Mouse (Mus musculus): ENCODE measurements around the gene Calm1. TPM values are rescaled to one million over a fixed set of nuclear protein-coding genes. Genes with fewer than 3 reads are reported as not detected.
"Not testable (repeated sequence)": the region's sequence is repeated elsewhere in the genome, so short reads cannot be mapped to it uniquely, and the experiment has no call there.

Calm1 gene
- total RNA-seq, 2 experiments from 2014 or later = 167 to 549 TPM

DNA sequence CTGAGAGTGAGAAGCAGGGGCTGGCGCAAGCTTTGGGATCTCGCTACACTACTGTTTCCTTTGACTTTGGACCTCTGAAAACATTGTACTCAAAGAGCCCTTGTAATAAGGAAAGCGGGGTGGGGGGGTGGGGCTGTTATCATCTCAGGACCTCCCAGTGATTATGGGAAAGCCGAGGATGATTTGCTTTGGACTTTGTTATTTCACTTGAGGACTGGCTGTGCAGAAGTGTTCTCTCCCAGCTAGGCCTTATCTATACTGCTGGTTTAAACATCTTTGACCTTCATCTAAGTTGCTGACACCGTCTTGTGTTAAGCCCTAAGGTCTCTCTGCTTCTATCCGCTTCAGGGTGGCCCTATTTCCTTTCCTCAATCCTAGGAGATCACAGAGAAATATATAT lies 8.4 kb upstream of the Calm1 start:
- ATAC-seq (replicated peaks; ENCODE audit: poor library complexity, severe bottlenecking) = no peak

- ATAC-seq (replicated peaks; ENCODE audit: poor library complexity, severe bottlenecking) = peak; percentile 87
These were observed 5.1 kb upstream of the Calm1 start for GRCm38 (mm10) chr12:100194181-100194580.

DNA sequence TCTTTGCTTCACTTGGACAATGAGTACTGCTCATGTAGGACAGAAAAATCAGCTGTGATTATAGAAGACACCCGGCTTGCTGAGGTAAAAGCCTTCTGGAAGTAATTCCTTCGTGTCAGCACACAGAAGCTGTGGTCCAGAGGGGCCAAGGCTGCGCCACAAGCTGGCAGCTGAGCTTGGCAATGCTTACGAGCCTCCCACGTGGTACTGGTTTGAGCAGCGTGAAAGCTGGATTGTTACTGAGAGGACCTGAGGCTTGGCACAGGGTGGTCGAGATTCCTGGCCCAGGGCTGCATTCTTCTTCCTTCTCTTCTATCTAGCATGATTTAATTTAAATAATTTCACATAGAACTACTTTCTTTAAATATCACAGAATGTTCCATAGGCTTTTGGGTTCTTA lies 2.4 kb upstream of the Calm1 start:
- no peak for ATAC-seq (replicated peaks; ENCODE audit: poor library complexity, severe bottlenecking)

DNA sequence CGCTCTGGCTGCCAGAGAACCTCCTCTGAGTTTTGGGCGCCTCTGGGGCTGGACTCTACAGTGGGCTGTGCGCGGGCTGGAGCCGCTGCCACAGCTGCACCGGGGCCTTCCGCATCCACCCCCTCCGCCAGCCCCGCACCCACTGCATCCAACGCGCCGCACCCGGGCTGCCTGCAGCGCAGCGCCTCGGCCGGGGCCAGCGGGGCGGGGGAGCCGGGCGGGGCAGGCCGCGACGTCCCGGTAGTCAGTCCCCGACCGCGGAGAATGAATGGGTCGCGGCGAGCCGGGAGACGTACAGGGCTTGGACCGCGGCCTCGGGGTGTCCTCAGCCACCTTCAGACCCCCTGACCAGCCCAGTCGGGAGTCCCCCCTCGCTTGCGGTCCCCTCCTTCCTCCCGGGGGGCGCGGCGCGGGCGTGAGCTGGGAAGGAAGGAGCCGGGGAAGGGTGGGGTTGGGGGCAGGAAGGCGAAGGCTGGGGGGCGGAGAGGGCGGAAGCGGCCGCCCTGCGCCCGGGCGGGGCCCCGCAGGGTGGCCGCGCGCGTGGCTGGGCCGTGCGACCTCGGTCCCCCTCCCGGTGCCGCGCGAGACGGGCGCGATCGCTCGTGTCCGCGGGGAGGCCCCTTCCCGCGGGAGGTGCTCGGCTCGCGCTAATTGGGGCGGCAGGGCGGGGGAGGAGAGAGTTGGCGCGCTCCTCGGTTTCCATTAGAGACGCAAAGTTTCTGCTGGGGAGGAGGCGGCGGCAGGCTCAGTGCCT lies 833 bp downstream of the Calm1 start:
- peak; percentile 21 for ATAC-seq (replicated peaks; ENCODE audit: poor library complexity, severe bottlenecking)

DNA sequence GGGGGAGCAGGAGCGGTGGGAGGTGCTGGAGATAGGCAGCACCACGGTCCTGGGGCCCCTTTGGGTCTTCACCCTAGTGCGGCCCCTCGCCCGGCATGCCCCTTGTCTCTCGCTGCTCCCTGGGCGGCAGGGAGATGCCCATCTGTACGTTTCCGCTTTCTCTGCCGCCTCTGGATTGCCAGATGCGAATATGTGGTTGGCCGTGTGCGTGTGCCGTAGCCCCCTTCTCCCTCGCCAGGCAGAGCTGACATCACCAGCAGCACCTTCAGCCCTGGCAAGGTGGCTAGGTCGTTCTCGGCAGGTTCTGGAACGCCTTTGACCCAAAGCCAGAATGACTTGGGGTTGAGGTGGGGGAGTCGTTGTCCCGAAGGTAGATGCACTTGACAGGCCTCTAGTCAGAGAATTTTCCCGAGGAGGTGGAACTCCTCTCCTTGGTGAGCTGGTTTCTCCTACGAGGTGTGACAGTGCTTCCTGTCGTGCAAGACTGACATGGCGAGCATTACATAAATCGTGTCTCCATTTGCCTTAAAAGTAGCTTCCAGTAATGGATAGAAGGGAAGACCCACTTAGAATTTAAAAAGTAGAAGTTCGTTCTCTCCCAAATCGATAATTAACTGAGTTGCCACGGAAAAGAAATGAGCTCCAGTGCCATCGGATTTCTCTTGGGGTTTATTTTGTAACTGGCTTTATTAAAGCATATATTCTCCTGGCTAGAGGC lies 1.6 kb downstream of the Calm1 start:
- peak; percentile 36 for ATAC-seq (replicated peaks; ENCODE audit: poor library complexity, severe bottlenecking)

- no peak for ATAC-seq (replicated peaks; ENCODE audit: poor library complexity, severe bottlenecking)
These were observed 2.1 kb downstream of the Calm1 start for GRCm38 (mm10) chr12:100201363-100201711.

DNA sequence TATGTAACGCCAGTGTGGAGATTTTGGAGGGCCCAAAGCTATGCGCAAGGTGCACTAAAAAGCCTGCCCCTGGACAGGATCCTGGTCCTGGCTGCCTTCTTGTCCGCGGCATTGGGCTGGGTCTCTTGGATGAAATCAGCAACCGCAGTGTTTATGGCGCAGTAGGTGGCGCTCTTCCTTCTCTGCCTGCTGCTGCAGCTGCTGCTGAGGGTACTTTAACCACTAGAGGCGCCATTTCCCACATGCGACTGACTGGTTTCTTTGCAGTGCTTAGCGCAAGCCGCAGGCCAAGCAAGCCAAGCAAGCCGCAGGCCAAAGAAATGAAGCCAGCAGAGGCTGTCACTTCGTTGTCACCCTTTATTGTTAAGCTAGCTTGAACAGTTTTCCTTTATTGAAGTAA lies 2.6 kb downstream of the Calm1 start:
- peak; percentile 65 for ATAC-seq (replicated peaks; ENCODE audit: poor library complexity, severe bottlenecking)

DNA sequence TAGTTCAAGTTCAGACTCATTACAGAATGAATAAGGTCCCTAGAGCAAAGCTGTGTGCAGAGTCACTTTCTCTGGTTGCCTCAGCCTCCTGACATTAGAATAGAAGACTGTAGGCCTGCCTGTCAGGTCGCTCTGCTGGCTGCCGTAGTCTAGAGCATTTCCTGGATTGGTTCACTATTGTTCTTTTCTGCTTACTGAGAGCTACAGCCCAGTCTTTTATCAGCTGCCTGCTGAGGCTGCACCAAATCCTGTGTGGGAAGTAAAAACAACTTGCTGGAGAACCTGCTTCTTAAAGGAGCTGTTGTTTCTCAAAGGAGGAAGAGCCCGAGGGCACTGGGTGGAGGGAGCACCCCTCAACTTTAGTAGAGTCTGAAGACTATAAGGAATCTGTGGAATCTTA lies 4.5 kb downstream of the Calm1 start:
- ATAC-seq (replicated peaks; ENCODE audit: poor library complexity, severe bottlenecking) = no peak

- ATAC-seq (replicated peaks; ENCODE audit: poor library complexity, severe bottlenecking) = no peak
These were observed 5.9 kb downstream of the Calm1 start for GRCm38 (mm10) chr12:100205156-100205555.

DNA sequence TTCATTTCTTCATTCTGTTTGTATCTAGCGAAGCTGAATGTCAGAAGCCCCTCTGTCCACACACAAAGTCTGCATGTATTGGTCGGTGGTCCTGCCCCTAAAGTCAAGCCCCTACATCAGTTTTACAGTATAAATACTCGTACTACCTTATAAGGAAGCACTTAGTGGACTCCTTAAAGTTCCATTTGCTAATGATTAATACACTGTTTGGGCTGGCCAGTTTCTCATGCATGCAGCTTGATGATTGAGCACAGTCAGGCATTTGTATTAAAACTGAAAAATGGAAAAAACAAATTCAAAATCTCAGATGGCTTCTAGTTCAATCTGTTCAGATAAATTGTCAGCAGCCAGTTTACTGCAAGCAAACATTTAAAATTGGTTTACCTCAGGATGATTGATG lies 7.3 kb downstream of the Calm1 start:
- no peak for ATAC-seq (replicated peaks; ENCODE audit: poor library complexity, severe bottlenecking)

DNA sequence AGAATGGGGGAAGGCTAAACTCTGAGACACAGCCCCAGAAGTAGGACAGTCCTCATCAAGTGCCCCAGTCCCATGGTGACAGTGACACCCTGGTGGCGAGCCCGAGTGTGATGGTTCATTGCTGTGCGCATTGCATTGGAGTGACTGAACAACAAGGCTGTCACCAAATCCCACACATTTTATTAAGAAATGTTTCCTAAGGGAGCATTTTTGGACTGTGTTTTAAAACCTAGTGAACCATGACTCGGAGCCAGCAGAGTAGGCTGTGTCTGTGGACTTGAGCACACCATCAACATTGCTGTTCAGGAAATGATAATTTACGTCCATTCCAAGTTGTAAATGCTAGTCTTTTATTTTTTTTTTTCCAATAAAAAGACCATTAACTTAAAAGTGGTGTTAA lies 7.7 kb downstream of the Calm1 start:
- ATAC-seq (replicated peaks; ENCODE audit: poor library complexity, severe bottlenecking) = no peak

DNA sequence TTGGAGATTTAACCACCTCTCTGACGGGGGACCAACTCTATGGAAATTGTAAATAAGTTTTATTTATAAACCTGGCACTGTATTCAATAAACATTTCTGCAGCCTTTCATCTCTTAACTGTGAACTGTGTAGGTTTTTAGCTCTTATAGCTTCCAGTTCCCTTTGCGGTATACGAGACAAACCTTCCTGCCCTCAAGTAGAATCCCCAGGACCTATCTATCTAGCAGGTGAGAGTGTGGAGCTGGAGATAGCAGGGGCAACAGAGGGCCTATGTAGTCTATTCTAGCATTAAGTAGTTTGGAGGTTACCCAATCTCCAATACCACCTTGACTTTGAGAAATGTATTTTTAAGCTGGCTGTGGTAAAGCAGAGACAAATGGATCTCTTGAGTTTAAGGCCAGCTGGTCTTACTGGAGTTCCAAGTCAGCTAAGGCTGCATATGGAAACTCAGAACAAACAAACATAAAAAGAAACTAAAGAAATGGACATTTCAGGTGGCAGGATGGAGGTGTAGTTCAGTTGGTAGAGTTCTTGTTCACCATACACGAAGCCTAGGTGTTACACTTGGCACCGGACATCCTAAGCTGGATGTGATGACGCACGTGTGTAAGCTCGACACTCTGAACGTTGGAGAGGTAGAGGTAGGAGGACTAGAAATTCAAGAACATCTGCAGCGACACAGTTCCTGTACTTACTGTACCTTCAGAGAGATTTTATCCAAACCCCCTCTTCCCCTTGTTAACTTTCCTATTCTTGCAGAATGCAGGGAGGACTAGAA lies 10.7 kb downstream of the Calm1 start:
- no peak for ATAC-seq (replicated peaks; ENCODE audit: poor library complexity, severe bottlenecking)

GRCm38 (mm10) chr12:100210973-100211372 lies 11.7 kb downstream of the Calm1 start:
- peak; percentile 72 for ATAC-seq (replicated peaks; ENCODE audit: poor library complexity, severe bottlenecking)

GRCm38 (mm10) chr12:100211453-100212185 lies 12.4 kb downstream of the Calm1 start:
- ATAC-seq (replicated peaks; ENCODE audit: poor library complexity, severe bottlenecking) = peak; percentile 41; the same call in 1 of the 2 replicates

DNA sequence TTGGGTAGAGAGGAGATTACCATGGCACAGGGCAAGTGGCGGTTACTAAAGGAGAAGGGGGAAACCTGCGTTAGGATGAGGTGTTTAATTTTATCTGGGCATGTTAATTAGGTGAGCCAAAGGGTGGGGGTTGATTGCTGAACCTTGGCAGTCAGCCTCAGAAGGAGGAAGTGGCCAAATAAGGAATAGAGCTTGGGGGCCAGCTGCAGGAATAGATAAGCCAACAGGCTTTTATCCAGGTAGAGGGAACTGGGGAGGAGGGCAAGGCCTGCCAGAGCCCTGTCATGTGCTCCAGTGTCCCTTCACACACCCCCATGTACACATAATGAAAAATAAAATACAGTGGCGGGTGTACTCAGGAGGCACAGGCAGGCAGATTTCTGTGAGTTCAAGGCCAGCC lies 13.2 kb downstream of the Calm1 start:
- ATAC-seq (replicated peaks; ENCODE audit: poor library complexity, severe bottlenecking) = peak; percentile 62

DNA sequence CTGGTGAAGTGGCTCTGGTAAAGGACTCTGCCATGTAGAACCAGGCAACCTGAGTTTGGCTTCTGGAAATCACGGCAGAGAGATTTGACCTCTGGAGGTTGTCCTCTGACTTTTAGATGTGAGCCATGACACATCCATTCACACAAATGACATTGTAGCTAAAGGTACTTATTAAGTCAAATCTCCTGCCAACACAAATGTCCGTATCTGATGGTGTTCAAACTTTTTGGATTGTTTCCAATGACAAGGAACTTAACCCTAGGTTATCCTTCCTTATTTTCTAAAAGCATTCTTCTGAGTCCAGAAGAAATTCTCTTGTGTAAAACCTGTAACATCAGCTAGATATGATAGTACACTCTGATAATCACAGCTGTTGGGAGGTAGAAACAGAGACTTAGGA lies 13.9 kb downstream of the Calm1 start:
- no peak for ATAC-seq (replicated peaks; ENCODE audit: poor library complexity, severe bottlenecking)

DNA sequence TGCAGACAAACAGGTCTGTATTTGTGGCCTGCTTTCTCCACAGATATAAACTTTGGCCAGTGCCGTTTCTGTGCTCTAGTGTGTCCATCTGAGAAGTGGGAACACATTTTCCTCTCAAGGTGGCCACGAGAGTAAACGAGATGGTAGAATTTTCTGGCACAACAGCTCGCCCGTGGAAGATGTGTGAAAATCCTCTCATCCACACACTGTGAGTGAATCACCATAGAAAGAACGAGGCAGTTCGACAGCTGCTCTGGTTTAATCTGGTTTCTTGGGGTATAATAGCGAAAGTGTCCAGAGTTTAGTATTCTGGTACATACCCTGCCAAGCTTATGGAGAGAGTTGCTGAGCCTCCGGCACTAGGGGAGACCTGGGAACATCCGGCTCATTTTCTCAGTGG lies 14.9 kb downstream of the Calm1 start:
- no peak for ATAC-seq (replicated peaks; ENCODE audit: poor library complexity, severe bottlenecking)

DNA sequence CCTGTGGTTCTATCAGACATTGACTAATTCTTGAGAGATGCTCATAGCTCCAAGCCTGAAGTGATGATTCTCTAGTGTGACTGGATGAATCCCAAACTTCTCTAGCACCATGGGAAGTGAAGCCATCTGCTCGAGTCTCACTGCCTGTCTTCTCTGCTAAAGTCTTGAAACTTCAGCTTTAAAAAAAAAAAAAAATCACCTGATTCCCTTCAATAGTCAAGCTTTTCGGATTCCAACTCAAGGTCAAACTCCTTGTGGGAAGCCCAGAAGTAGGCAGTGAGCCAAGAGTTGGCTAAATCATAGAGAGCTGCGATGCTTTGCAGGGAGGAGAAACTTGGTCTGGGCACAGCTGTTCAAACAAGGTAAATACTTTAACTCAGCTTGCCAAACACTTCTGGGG lies 15.5 kb downstream of the Calm1 start:
- no peak for ATAC-seq (replicated peaks; ENCODE audit: poor library complexity, severe bottlenecking)

DNA sequence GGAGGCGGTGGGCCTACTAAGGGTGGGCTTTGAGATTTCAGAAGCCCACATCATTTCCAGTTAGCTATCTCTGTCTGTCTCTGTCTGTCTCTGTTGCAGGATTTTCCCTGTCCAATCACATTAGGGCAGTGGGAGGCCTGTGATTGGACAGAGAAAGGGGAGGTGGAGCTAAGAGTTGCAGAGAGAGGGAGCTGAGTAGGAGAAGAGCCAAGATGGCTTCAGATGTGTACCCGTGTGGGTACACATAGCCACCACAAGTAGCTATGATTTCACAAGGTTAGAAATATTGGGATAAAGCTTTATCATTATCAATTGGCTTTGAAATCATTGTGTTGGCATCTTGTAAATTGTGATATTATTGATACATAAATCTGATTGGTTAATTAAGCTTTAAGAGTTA lies 17.9 kb downstream of the Calm1 start:
- ATAC-seq (replicated peaks; ENCODE audit: poor library complexity, severe bottlenecking) = not testable (repeated sequence)

DNA sequence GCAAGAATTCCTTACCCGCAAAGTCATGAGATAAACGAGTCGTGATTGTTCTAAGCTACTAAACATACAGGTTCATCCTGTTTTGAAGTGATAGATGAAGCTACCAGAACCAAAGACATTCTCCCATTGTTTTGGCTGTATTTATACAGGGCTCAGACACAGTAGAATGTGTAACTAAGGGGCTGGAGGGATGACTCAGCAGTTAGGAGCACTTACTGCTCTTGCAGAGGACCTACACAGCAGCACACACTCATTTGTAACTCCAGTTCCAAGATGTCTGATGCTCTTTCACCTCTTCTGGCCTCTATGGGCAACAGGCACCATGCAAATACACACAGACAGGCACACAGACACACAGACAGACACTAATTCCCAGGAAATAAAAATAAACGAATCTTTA lies 20.8 kb downstream of the Calm1 start:
- ATAC-seq (replicated peaks; ENCODE audit: poor library complexity, severe bottlenecking) = no peak; the same call in 1 of the 2 replicates

Measured in granulocyte monocyte progenitor cell, adult 5-6 weeks (primary cell).